Mouse (Mus musculus) mature B cell (primary cell): ENCODE measurements around the gene Banp.

Experiments used
- in situ Hi-C: fragments of 300-500 bp; cut with MboI; formaldehyde crosslinking; loops from 2 replicates; pipeline ENCODE4 v1.14.3; 2019

Gene Banp

DNA sequence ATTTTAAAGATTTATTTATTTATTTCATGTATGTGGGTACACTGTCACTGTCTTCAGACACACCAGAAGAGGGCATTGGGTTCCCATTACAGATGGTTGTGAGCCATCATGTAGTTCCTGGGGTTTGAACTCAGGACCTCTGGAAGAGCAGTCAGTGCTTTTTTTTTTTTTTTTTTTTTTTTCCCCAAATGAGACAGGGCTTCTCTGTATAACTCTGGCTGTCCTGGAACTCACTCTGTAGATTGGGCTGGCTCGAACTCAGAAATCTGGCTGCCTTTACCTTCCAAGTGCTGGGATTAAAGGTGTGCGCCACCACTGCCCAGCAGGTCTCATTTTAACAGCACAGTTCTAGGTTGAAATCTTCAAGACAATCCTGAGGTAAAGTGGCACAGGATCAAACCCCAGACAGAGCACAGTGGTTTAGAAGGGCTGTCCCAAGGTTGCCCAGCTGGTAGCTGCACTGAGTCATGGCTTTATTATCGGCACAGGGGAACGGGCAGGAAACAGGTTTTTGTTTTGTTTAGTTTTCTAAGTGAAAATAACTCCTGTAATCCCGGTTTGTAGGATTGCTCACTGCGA is at the start of gene Banp:
Gene Banp, plus strand, starts transcription at position 529 of the 579 bp plus-strand sequence.
- in situ Hi-C loops: no loop called here

DNA sequence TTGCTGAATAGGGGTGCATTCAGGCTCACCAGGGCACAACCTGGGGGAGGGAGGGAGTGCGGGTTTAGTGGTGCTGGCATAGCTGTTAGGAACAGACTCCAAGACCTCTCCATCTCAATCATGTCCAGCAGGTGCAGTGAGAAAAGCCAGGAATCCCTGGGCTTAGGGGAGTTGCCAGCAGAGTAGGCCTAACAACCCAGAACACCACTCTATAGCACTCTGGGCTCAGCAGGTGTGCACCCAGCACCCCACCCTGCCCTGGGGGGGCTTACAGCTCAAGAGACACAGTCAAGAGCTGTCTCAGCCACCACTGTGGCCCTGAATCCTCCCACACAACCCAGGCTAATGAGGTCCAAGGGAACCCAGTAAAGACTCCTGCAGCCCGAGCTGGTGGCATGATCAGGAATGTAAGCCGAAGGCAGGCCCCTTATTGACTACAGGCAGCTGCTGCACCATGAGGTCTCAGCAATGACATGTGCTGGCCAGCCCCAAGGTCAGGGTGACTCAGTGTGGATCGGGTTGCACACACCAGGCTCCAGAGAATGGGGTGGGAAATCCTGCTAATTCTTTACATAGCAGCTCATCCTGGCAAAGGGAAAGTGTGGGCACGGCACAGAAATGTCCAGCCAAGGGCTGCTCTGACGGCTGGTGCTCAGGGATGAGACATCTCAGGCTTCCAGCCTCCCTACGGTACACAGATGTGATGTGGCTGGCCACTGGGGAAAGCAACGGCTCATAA is 47.9 kb upstream of the Banp start:
- in situ Hi-C loops: loop anchor here (25.0 kb wide), 1 partner anchor 314 kb away; the partner anchor contains the start of genes Fbxo31 and Map1lc3b

DNA sequence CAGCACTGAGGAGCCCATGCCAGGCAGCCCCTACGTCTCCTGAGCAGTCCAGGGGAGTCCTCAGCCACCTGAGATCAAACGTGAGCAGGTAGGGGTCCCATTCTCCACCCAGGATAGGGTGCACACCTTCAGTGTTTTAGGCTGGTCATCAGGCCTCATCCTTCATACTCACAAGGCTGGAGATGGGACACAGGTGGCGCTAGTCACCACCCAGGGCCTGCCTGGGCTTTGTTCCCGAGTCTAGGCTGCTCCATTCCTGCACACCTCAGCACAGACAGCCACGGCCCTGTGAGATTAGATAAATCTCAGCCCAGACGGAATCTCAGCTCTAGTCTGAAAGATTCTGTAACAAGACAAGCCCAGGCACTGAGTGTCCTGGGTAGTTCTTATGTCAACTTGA is 45.6 kb upstream of the Banp start:
- in situ Hi-C loops: loop anchor here (25.0 kb wide), 1 partner anchor 317 kb away; the partner anchor contains the start of genes Fbxo31 and Map1lc3b

DNA sequence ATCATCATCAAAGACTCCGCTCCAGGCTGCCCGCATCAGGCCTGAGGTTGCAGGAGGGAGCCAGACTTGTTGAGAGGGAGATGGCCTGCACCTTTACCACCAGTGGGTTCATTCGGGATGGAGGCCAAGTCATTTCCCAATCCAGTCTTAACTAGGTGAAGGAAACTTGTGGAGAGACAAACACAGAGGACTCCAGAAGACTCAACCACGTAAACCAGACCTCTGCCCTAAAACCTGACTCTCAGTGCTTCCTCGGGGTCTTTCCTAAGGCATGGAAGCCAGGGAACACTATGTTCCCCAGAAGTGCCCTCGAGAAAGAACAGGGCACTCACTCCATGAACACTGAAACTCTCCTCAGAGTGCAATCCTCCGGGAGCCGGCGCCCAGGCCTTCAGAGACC is 44.6 kb upstream of the Banp start:
- in situ Hi-C loops: loop anchor here (25.0 kb wide), 1 partner anchor 318 kb away; the partner anchor contains the start of genes Fbxo31 and Map1lc3b

DNA sequence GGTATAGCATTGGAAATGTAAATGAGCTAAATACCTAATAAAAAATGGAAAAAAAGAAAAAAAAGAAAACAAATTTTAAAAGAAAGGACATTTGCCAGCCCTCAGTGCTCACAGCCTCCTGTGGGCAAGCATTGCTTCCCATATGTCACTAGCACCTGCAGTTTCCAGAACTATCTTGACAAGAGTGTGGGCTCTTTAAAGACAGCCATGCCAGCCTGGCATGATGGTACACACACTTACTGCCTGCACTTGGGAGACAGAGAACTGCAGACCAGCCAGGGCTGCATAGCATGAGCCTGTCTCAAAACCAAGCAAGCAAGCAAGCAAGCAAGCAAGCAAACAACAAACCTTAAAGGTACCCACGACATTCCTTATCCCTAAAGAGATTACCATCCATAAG is 44.1 kb upstream of the Banp start:
- in situ Hi-C loops: loop anchor here (25.0 kb wide), 1 partner anchor 318 kb away; the partner anchor contains the start of genes Fbxo31 and Map1lc3b

DNA sequence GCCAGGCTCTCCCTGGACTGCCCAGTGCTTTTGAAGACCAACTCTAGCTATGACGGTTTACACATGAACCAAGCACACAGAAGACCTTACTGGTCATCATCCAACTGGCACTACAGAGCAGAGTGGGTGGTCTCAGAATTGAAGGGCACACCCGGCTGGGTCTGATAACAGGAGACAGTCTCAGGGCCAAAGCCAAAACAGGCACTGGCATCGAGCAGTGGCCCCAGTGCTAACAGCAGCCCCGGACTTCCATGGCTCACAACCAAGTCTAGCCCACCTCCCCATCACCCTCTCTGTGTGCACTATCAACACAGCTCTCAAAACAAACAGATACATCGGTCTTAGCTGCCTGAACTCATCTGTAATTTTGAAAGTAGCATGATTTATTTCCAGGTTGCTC is 43.7 kb upstream of the Banp start:
- in situ Hi-C loops: loop anchor here (25.0 kb wide), 1 partner anchor 319 kb away; the partner anchor contains the start of genes Fbxo31 and Map1lc3b

DNA sequence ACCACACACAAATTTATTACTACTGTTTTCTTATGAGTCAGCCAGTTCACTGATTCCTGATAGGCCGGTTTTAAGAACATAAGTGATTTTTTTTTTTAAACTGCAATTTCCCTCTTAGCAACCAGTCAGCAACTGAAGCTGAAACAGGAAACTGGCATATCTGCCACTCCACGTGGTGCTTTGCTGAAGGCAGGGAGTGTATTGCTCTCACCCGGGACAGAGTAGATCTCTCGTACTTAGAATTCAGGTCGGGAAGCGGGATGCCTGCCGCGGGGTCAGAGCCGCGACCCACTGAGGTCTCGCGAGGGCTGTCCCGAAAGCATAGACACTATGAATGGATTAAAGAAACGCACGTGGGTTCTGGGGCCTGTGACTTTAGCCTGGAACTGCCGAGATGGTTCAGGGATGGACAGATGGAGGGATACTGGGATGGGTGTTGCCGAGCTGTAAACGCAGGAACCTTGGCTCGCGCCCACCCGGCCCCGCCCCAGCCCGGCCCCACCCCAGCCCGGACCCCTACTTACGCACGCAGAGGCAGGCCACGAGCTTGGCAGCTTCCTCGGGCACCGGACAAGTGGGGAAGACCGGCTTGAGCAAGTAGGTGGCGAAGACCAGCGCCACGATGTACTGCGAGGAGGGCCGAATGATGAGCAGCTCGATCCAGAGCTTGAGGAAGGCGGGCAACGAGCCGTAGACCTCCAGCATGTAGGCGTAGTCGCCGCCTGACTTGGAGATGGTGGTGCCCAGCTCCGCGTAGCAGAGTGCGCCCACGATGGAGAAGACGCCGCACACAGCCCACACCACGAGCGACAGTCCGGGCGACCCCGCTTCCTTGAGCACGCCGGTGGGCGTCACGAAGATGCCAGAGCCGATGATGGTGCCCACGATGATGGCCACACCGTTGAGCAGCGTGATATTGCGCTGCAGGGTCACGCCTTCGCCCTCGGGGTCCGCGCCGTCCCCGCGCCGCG is 42.7 kb upstream of the Banp start:
- in situ Hi-C loops: loop anchor here (25.0 kb wide), 1 partner anchor 320 kb away; the partner anchor contains the start of genes Fbxo31 and Map1lc3b

DNA sequence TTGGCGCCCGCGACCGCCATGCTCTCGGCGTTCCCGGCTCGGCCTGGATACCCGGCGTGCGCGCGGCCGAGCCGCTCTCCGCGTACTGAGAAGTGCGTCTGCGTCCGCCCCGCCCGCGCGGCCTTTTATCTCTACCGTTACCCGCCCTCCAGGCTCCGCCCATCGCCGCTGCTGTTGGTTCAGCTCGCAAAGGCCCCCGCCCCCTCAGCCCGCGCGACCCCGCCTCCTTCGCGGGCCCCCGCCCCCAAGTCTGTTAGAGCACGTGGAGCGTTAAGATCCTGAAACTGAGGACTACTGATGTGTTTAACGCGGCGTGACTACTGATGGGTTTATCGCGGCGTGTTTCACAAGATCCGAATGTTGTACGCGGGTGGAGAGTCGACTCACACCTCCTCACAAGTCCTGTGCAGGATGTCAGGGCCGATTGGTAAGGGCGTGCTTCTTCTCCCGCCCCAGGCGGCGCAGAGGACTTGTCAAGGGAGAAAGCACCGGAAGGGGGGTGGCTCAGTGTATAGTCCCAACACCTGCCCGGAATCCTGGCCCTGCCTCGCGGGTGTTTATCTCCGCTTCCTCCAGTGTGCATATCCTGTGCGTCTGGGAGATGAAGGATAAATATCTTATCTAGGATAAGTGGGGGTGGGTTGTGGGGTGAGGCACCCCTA is 41.8 kb upstream of the Banp start, which contains the start of gene Slc7a5:
Gene Slc7a5, minus strand, starts transcription at position 108 of the 662 bp plus-strand sequence.
- in situ Hi-C loops: loop anchor here (25.0 kb wide), 1 partner anchor 320 kb away; the partner anchor contains the start of genes Fbxo31 and Map1lc3b

DNA sequence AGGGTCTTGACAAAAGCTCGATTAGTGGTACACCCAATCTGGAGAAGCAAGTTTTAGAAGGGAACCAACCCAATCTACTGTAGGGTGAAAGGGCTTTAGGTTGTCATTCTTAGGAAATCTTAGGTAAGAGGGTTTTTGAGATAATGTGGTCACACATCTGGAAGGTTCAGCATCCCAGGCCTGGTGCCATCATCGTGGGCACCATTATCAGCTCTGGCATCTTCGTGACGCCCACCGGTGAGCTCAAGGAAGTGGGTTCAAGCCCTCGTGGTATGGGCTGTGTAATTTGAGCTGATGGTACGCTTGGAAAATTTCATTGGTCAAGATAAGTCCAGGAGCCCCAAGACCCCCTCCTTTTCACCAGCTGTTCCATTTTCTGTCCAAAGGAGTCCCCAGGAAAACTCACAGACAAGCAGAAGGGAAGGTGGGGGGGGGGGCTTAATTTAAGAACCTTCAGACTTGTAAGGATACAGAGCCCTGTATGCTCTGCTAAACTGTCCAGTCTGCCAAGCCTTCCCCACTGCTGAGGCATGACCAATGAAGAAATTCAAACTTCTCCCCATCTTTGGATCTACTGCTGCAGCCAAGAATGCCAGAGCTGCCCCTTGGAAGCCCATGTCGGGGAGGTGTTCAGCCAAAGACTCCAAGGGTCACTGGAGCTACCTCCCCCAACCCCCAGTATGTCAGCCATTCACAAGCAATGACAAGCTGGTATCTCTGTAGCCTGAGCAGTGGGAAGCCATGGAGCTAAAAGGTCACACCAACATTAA is 41.0 kb upstream of the Banp start:
- in situ Hi-C loops: loop anchor here (25.0 kb wide), 1 partner anchor 321 kb away; the partner anchor contains the start of genes Fbxo31 and Map1lc3b

DNA sequence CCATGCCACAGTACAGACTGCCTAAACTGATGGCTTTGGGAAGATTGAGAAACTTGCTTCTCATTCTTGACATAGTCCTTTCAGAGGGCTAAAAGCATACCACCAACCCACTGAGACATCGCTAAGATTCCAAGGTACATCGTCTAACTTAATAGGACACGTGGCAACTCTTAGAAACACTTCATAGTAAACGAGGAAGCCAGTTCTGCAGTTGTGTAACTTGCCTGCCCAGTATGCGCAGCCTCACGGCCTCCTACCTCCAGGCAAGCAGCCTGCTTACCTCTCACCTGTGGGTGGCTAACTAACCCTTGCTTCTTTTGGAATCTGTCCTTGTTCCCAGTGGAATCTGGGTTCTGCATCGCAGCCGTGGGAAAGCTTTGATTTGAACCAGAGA is 40.4 kb upstream of the Banp start:
- in situ Hi-C loops: loop anchor here (25.0 kb wide), 1 partner anchor 322 kb away; the partner anchor contains the start of genes Fbxo31 and Map1lc3b

DNA sequence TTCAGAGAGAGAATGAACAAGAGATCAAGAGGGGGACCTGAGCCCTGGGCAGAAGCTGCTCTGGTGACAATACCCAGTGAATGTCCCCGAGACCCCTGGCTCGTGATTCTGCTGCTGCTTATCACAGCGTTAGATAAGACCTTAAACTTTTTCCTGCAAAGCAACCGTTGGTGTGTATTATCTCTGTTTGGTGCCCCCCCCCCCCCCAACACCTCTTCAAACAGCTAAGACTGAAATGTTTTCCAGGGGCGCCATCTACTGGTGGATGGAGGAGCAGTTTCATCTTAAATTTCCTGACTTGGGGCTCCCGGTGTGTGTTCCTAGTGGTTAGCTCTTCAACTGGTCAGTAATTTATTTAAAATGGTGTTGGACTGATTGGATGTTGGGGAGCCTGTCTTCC is 39.9 kb upstream of the Banp start:
- in situ Hi-C loops: loop anchor here (5.0 to 25.0 kb wide), 2 partner anchors 57 to 322 kb away; partner anchors contain the start of genes Fbxo31 and Map1lc3b

DNA sequence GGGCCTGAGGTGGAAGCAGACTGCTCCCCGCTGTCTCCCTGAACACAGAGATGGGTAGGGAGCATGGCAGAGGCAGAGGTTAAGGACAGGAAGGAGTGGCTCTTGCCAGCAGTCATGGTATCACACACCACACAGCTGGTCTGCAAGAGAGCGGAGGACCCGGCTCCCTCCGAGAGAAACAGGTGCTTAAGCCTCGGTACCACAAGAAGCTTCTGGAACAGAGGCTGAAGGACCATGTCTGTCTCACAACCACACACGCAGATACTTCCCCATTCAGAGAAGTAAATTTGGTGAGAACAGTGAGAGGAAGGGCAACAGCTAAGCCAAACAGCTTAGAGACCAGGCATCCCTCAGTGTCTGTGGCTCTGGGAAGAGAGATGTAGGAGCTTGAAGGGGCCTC is 38.1 kb upstream of the Banp start:
- in situ Hi-C loops: loop anchor here (5.0 to 25.0 kb wide), 2 partner anchors 59 to 324 kb away; partner anchors contain the start of genes Fbxo31 and Map1lc3b

DNA sequence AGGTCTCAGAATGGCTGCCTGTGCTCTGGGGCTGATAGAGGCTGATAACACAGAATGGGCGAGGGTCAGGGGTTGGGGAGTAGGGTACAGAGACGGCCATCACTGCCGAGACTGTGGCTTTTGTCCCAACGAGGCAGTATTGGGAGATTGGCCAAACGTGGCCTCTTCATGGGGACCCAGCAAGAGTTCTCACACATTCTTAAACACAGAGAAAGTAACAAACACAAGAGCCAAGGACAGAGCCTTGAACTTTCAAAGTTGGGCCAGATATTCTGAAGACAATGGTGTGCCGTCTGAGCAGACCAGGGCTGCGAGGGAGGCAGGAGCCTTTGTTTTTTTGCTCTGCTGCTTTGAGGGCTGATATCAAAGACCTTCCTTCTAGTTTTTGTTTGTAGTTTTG is 37.6 kb upstream of the Banp start:
- in situ Hi-C loops: loop anchor here (5.0 to 25.0 kb wide), 2 partner anchors 60 to 325 kb away; partner anchors contain the start of genes Fbxo31 and Map1lc3b

DNA sequence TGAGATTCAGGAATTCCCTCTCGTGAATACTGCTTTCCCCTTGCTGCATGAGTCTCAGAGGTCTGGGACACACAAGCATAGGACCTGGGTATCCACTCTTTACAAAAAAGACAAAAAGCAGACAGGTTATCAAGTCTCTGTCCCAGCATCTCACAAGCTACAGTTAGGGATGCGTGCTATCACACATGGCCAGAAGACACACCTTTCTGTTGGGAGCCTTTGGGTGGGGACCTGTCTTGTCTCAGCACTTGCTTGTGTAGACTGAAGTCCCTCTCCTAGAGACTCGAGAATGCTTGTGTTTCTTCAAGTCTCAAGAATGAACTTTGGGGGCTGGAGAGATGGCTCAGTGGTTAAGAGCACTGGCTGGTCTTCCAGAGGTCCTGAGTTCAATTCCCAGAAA is 36.7 kb upstream of the Banp start:
- in situ Hi-C loops: loop anchor here (5.0 to 25.0 kb wide), 2 partner anchors 61 to 326 kb away; partner anchors contain the start of genes Fbxo31 and Map1lc3b

DNA sequence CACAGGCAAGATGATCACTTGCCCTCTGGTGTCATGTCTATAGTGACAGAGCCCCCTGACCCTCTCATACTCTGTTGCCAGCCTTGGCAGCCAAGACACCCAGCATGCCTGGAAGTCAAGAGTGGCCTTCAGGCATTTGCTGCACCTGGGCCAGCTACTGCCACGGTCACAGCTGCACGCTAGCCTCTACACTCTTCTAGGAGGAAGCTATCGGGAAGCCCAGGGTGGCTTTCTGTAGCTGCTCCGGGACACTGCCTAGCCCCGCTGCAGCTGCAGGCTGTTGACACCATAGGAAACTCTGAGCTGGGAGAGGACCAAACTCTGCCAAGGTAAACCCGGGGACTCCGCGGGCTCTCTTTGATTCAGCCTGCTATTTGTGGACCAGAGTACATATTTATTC is 36.2 kb upstream of the Banp start:
- in situ Hi-C loops: loop anchor here (5.0 to 25.0 kb wide), 2 partner anchors 61 to 326 kb away; partner anchors contain the start of genes Fbxo31 and Map1lc3b

DNA sequence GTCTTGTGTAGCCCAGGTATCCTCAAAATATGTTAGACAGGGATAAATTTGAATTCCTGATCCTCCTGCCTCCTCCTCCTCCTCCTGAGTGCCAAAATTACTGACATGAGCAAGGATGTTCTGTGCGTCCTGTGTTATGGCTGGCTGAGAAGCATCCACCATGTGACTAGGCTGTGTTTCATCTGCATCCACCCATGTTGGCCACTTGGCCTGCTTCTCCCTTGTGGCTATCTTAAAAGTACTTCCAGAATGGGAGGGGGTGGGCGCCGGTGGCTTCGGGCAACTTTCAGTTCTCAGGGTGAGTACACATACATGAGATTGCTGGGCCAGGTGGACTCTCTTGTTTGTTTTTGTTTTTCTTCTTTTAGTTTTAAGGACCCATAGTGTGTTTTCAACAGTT is 30.4 kb upstream of the Banp start:
- in situ Hi-C loops: loop anchor here (25.0 kb wide), 1 partner anchor 332 kb away; the partner anchor contains the start of genes Fbxo31 and Map1lc3b

DNA sequence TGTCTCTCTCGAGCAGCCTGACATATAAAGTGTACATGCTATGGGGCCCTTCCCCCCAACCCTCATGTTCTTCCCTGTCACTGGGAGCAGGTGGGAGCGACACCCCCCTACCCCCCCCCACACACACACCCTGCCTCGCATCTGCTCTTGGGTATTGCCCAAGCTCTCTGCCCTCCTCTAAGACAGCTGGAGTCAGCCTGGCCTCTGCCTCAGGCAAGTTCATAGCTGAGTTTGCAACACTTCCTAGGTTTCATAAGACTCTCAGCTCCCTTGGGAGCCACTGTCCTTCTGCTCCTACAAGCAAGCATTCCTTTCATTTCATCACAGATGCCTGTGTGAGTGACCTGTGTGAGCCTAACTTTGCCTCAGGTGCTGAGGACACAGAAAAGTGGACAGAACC is 29.8 kb upstream of the Banp start:
- in situ Hi-C loops: loop anchor here (25.0 kb wide), 1 partner anchor 332 kb away; the partner anchor contains the start of genes Fbxo31 and Map1lc3b

DNA sequence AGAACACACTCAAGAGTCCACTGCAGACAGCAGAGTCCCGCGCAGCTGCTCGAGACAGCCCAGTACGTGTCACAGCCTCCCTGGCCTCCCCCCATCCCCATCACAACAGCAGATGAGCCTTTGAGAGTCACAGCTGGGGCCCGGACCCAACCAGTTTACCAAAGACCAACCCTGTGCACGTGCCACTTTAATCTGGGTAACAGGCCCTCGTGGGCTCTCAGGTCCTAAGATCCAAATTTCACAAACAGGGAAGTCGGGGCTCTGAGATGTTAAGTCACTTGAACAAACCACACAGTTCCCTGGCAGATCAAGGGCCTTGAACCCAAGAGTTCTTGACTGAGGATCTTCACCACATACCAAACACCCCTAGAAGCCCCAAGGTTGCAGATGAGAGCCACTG is 28.0 kb upstream of the Banp start:
- in situ Hi-C loops: loop anchor here (25.0 kb wide), 1 partner anchor 334 kb away; the partner anchor contains the start of genes Fbxo31 and Map1lc3b

DNA sequence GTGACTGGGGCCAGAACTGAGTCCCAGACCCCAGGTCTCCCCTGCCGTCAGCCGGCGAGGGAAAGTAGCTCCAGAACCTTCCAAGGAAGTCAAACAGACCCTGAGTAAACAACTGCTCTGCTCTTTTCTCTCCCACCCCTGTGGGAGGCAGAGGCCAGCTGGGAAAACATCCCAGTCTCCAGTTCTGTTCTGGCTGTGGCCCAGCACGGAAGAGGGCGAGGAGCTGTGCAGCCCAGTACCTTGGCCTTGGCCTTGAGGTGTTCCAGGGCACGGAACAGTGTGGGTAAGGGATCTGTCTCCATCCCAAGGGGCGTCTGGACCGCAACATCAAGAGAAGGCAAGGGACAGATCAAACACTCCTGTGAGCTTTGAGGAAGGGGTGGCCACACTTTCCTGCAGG is 27.4 kb upstream of the Banp start:
- in situ Hi-C loops: loop anchor here (25.0 kb wide), 1 partner anchor 335 kb away; the partner anchor contains the start of genes Fbxo31 and Map1lc3b
